Mouse (Mus musculus) heart, embryonic 16.5 days (tissue): Measurements from ENCODE around the gene Gas2l1. TPM values are rescaled to one million over a fixed set of nuclear protein-coding genes. Genes with fewer than 3 reads are reported as not detected.
"Not testable (repeated sequence)": the region's sequence is repeated elsewhere in the genome, so short reads cannot be mapped to it uniquely, and the experiment has no call there.

Experiments
- ATAC-seq: fragments of 200-750 bp; cut with Nextera tagmentation; replicated peaks from 2 replicates; pipeline ENCODE4 v1.8.0; 2017; ENCODE audit warnings: moderate number of reproducible peaks; ENCODE audit not compliant: insufficient read depth, low FRiP score; ENCODE audit errors: extremely low read depth
- H3K27ac ChIP-seq: fragments of 300-500 bp; sonication (generic); 2 replicates; pipeline ENCODE4 v1.5.1; 2014; ENCODE audit warnings: mild to moderate bottlenecking, low read length, control low read depth, moderate library complexity
- H3K27me3 ChIP-seq: fragments of 300-500 bp; sonication (generic); 2 replicates; pipeline ENCODE4 v1.6.1; 2014; ENCODE audit warnings: low read length, mixed read lengths; ENCODE audit not compliant: control insufficient read depth, insufficient read depth
- H3K36me3 ChIP-seq: fragments of 300-500 bp; sonication (generic); 2 replicates; pipeline ENCODE4 v1.6.1; 2014; ENCODE audit not compliant: control insufficient read depth, insufficient read depth
- H3K4me1 ChIP-seq: fragments of 300-500 bp; sonication (generic); 2 replicates; pipeline ENCODE4 v1.6.1; 2014; ENCODE audit warnings: low read length, mixed read lengths; ENCODE audit not compliant: control insufficient read depth, insufficient read depth
- H3K4me2 ChIP-seq: fragments of 300-500 bp; sonication (generic); 2 replicates; pipeline ENCODE4 v1.6.1; 2014; ENCODE audit warnings: low read depth, mild to moderate bottlenecking, control low read depth, low read length
- H3K4me3 ChIP-seq: fragments of 300-500 bp; sonication (generic); 2 replicates; pipeline ENCODE4 v1.5.1; 2014; ENCODE audit warnings: mild to moderate bottlenecking, control low read depth, low read length
- H3K9ac ChIP-seq: fragments of 300-500 bp; sonication (generic); 2 replicates; pipeline ENCODE4 v1.6.1; 2014; ENCODE audit warnings: low read length, control low read depth
- H3K9me3 ChIP-seq: fragments of 300-500 bp; sonication (generic); replicated peaks from 2 replicates; pipeline ENCODE4 v1.6.1; 2016; ENCODE audit warnings: low read length; ENCODE audit not compliant: control insufficient read depth
- WGBS: fragments of 180-500 bp; shearing (Covaris S2); extraction: QIAGEN DNeasy Blood & Tissue Kit; methylation state at CpG from one replicate; pipeline ENCODE4 v1.1.7; 2014; 5-methylcytosine and 5-hydroxymethylcytosine counted together
- polyA plus RNA-seq: library from polyadenylated mRNA; unstranded; fragments of >200 nt; fragmentation: Nextera tagmentation; extraction: Ambion mirVana; gene quantifications from 2 replicates; pipeline ENCODE4 v1.2.1, GENCODE M21; 2015

The Gas2l1 gene
- polyA plus RNA-seq, 1 experiment from 2014 or later: 16.4 TPM

GRCm38 (mm10) chr11:5098736-5099542 lies 33.8 kb upstream of the Gas2l1 start, which contains the start of the genes Rhbdd3 and Ewsr1:
Gene Rhbdd3 (plus strand): TSS chr11:5098926.
Gene Ewsr1 (minus strand): TSS chr11:5099266.
- Histone ChIP-seq H3K4me2 (peak within 1 kb of the TSS; percentile 92), H3K4me3 (peak within 1 kb of the TSS; percentile 98), H3K27ac (peak within 1 kb of the TSS; percentile 99), H3K27me3 (no peaks in the 10 kb centered on the region), H3K9me3 (no peaks in the 10 kb centered on the region), H3K9ac (peak within 1 kb of the TSS; percentile 100), H3K36me3 (peaks cover 9% of the 10 kb centered on the region; the same call in 1 of the 2 replicates), H3K4me1 (peaks cover 31% of the 10 kb centered on the region)
- ATAC-seq: peak; percentile 83
- under 1% methylated on average over 88 of the region's 92 CpGs for WGBS

GRCm38 (mm10) chr11:5098035-5098735 lies 33.1 kb upstream of the Gas2l1 start:
- Histone ChIP-seq H3K4me2 (peak overlapping the region; percentile 77), H3K27ac (peak overlapping the region; percentile 99), H3K36me3 (peaks cover 5% of the 10 kb centered on the region; the same call in 1 of the 2 replicates), H3K9me3 (no peaks in the 10 kb centered on the region), H3K27me3 (no peaks in the 10 kb centered on the region), H3K9ac (peak overlapping the region; percentile 100), H3K4me1 (peaks cover 31% of the 10 kb centered on the region), H3K4me3 (peak overlapping the region; percentile 98)
- under 1% methylated on average over 44 of the region's 44 CpGs for WGBS
- no peak for ATAC-seq

- WGBS: 45% methylated on average over 8 of the region's 8 CpGs
- Histone ChIP-seq H3K4me3 (peak overlapping the region; percentile 98), H3K4me2 (peak overlapping the region; percentile 77), H3K9ac (peak overlapping the region; percentile 100), H3K27ac (no peak overlapping the region), H3K27me3 (no peaks in the 10 kb centered on the region), H3K36me3 (peaks cover 8% of the 10 kb centered on the region; the same call in 1 of the 2 replicates), H3K9me3 (no peaks in the 10 kb centered on the region), H3K4me1 (peaks cover 31% of the 10 kb centered on the region)
- ATAC-seq: no peak
These were observed 31.4 kb upstream of the Gas2l1 start for GRCm38 (mm10) chr11:5096480-5097020.

GRCm38 (mm10) chr11:5095877-5096276 lies 30.8 kb upstream of the Gas2l1 start:
- Histone ChIP-seq H3K9ac (0 out of 2 replicates have a peak overlapping the region, but pooled peaks have one; percentile 7), H3K27me3 (no peaks in the 10 kb centered on the region), H3K36me3 (peaks cover 12% of the 10 kb centered on the region), H3K4me1 (peaks cover 27% of the 10 kb centered on the region), H3K4me3 (no peak overlapping the region), H3K27ac (no peak overlapping the region), H3K4me2 (peak overlapping the region; percentile 36), H3K9me3 (no peaks in the 10 kb centered on the region)
- no peak for ATAC-seq
- 65% methylated on average over 5 of the region's 5 CpGs for WGBS

- no peak overlapping the region for H3K9ac ChIP-seq
- peaks cover 12% of the 10 kb centered on the region for H3K4me1 ChIP-seq
- peaks cover 38% of the 10 kb centered on the region for H3K36me3 ChIP-seq
- no peak overlapping the region for H3K4me3 ChIP-seq
- no peak overlapping the region for H3K27ac ChIP-seq
- H3K4me2 ChIP-seq: no peak overlapping the region
- no peak for ATAC-seq
- no peaks in the 10 kb centered on the region for H3K9me3 ChIP-seq
- H3K27me3 ChIP-seq: no peaks in the 10 kb centered on the region
- WGBS: 27% methylated on average over 2 of the region's 2 CpGs
These were observed 26.6 kb upstream of the Gas2l1 start for GRCm38 (mm10) chr11:5091706-5092105.

- H3K9ac ChIP-seq: no peak overlapping the region
- 0 out of 2 replicates have a peak, but pooled peaks cover under 1% of the 10 kb centered on the region for H3K4me1 ChIP-seq
- H3K4me3 ChIP-seq: no peak overlapping the region
- peaks cover 61% of the 10 kb centered on the region for H3K36me3 ChIP-seq
- ATAC-seq: no peak
- H3K4me2 ChIP-seq: no peak overlapping the region
- H3K27ac ChIP-seq: no peak overlapping the region
- no peaks in the 10 kb centered on the region for H3K9me3 ChIP-seq
- 89% methylated on average over 1 of the region's 1 CpGs for WGBS
- no peaks in the 10 kb centered on the region for H3K27me3 ChIP-seq
These were observed 24.0 kb upstream of the Gas2l1 start for GRCm38 (mm10) chr11:5089147-5089546.

GRCm38 (mm10) chr11:5076843-5077242 lies 11.7 kb upstream of the Gas2l1 start:
- not testable (repeated sequence) for H3K4me1 ChIP-seq, ATAC-seq, H3K9me3 ChIP-seq, H3K4me3 ChIP-seq, H3K27me3 ChIP-seq, H3K9ac ChIP-seq, H3K27ac ChIP-seq, H3K4me2 ChIP-seq
- H3K36me3 ChIP-seq: peaks cover 58% of the 10 kb centered on the region
- 81% methylated on average over 4 of the region's 5 CpGs for WGBS

- Histone ChIP-seq H3K36me3 (peaks cover 61% of the 10 kb centered on the region), H3K4me2 (no peak overlapping the region), H3K27ac (no peak overlapping the region), H3K4me3 (no peak overlapping the region), H3K27me3 (no peaks in the 10 kb centered on the region), H3K4me1 (no peaks in the 10 kb centered on the region), H3K9me3 (no peaks in the 10 kb centered on the region), H3K9ac (no peak overlapping the region)
- ATAC-seq: no peak
These were observed 10.6 kb upstream of the Gas2l1 start for GRCm38 (mm10) chr11:5075760-5076159.
